ENCODE assay signal across 17 mouse cellular contexts in the genomic region with DNA sequence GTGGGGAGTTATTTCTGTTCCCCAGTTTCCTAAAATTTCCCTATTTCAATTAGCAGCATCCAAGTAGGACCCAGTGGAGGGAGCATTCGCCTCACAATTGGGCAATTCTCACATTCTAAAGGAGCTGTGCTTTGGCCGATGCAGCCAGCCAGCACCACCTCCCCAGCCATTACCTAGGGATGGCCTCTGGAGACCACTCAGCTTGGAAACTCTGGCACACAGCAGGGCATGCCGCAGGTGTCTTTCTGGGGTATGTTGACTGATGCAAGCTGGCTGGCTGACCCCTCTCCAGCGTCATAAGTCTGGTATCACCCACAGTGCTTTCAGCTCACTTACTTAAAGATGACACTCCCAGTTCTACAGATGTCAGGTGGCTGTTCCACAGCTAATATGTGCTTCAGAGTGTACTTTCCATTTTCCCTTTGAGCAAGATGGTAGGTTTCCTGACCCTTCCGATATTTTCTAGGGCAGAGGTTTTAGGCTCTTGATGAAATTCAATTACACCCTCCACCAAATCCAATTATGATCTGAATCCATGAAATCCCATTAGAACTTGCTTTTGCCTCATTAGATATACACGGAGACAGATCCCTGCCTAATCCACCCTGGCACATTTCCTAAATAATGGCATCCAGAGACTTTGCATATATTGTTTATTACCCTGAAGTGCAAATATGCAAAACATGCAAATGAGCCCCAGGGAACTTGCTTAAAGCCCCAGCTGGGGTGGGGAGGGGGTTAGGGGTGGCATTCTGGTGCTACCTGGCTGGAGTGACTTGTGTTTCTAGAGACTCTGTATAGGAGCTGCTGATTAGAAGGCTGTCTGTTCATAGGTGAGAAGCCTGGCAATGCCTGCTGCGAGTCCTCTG.
DNase-seq lines count a peak whose midpoint lies in the region; ATAC-seq lines count a peak whose summit lies in the region.
"Had no signal": no experiment of that assay in that cellular context is flagged by ENCODE, and none has a peak within 500 bp of the region (broad histone marks: within the 10 kb centered on the region; RNA-seq: fewer than 3 reads in every experiment).

No protein-coding gene starts in this region.

- H3K9ac ChIP-seq in hindbrain, embryonic 14.5 days, result no peak overlapping the region
- H3K9ac ChIP-seq in hindbrain, embryonic 11.5 days (ENCODE audit: low read depth, low read length), result no peak overlapping the region
- H3K9ac ChIP-seq in midbrain, embryonic 12.5 days (replicated peaks), result no peak overlapping the region
- no peak overlapping the region for H3K9ac ChIP-seq in neural tube, embryonic 15.5 days (replicated peaks)
- H3K9ac ChIP-seq: embryonic facial prominence, embryonic 15.5 days; intestine, embryonic 15.5 days; liver, embryonic 15.5 days; neural tube, embryonic 12.5 days; stomach, embryonic 15.5 days had no signal

- no peak overlapping the region for H3K4me3 ChIP-seq in hindbrain, embryonic 14.5 days (replicated peaks; ENCODE audit: low read length)
- H3K4me3 ChIP-seq in hindbrain, embryonic 11.5 days (ENCODE audit: low read depth, low read length), result no peak overlapping the region
- H3K4me3 ChIP-seq in midbrain, embryonic 12.5 days, result no peak overlapping the region
- no peak overlapping the region for H3K4me3 ChIP-seq in neural tube, embryonic 15.5 days (replicated peaks)
- H3K4me3 ChIP-seq: embryonic facial prominence, embryonic 15.5 days; intestine, embryonic 15.5 days; liver, embryonic 15.5 days; neural tube, embryonic 12.5 days; stomach, embryonic 15.5 days had no signal

- peak; percentile 34; the same call in 1 of the 2 replicates for ATAC-seq in hindbrain, embryonic 14.5 days (ENCODE audit: low FRiP score)
- no peak for ATAC-seq in hindbrain, embryonic 11.5 days (ENCODE audit: low FRiP score)
- peak; percentile 30; the same call in 1 of the 2 replicates for ATAC-seq in midbrain, embryonic 12.5 days (ENCODE audit: low FRiP score, low read depth)
- no peak for ATAC-seq in neural tube, embryonic 15.5 days (ENCODE audit: low FRiP score)
- ATAC-seq: intestine, embryonic 15.5 days; lung, postnatal 0 days had no signal

- 41% methylated on average over 7 of the region's 7 CpGs for WGBS in hindbrain, embryonic 14.5 days
- 45% methylated on average over 7 of the region's 7 CpGs for WGBS in hindbrain, embryonic 11.5 days
- WGBS in midbrain, embryonic 12.5 days, result 26% methylated on average over 7 of the region's 7 CpGs
- 35% methylated on average over 7 of the region's 7 CpGs for WGBS in neural tube, embryonic 15.5 days

- peak overlapping the region; percentile 50; the same call in 1 of the 2 replicates for H3K27ac ChIP-seq in hindbrain, embryonic 14.5 days
- no peak overlapping the region for H3K27ac ChIP-seq in hindbrain, embryonic 11.5 days (ENCODE audit: low read depth, low read length)
- H3K27ac ChIP-seq in midbrain, embryonic 12.5 days (replicated peaks), result 0 out of 2 replicates have a peak overlapping the region, but pooled peaks have one; percentile 1
- no peak overlapping the region for H3K27ac ChIP-seq in neural tube, embryonic 15.5 days (replicated peaks)
- H3K27ac ChIP-seq: embryonic facial prominence, embryonic 15.5 days; intestine, embryonic 15.5 days; liver, embryonic 15.5 days; neural tube, embryonic 12.5 days; stomach, embryonic 15.5 days had no signal

- H3K4me1 ChIP-seq in hindbrain, embryonic 14.5 days (replicated peaks; ENCODE audit: control insufficient read depth, insufficient read depth, low read length), result peaks cover 9% of the 10 kb centered on the region; the same call in 1 of the 2 replicates
- no peaks in the 10 kb centered on the region for H3K4me1 ChIP-seq in hindbrain, embryonic 11.5 days (replicated peaks; ENCODE audit: control insufficient read depth, insufficient read depth, low read length)
- peaks cover 14% of the 10 kb centered on the region for H3K4me1 ChIP-seq in midbrain, embryonic 12.5 days
- 0 out of 2 replicates have a peak, but pooled peaks cover 8% of the 10 kb centered on the region for H3K4me1 ChIP-seq in neural tube, embryonic 15.5 days
- H3K4me1 ChIP-seq: embryonic facial prominence, embryonic 15.5 days; intestine, embryonic 15.5 days; liver, embryonic 15.5 days; stomach, embryonic 15.5 days had no signal

- no peak overlapping the region for H3K4me2 ChIP-seq in hindbrain, embryonic 14.5 days (replicated peaks)
- no peak overlapping the region for H3K4me2 ChIP-seq in hindbrain, embryonic 11.5 days (replicated peaks; ENCODE audit: low read depth, low read length)
- H3K4me2 ChIP-seq in midbrain, embryonic 12.5 days (replicated peaks), result no peak overlapping the region
- no peak overlapping the region for H3K4me2 ChIP-seq in neural tube, embryonic 15.5 days
- H3K4me2 ChIP-seq: embryonic facial prominence, embryonic 15.5 days; intestine, embryonic 15.5 days; liver, embryonic 15.5 days; neural tube, embryonic 12.5 days; stomach, embryonic 15.5 days had no signal

- H3K27me3 ChIP-seq in hindbrain, embryonic 14.5 days (ENCODE audit: control insufficient read depth, insufficient read depth, low read length), result no peaks in the 10 kb centered on the region
- no peaks in the 10 kb centered on the region for H3K27me3 ChIP-seq in hindbrain, embryonic 11.5 days (ENCODE audit: control insufficient read depth, insufficient read depth, low read length)
- peaks cover 6% of the 10 kb centered on the region; the same call in 1 of the 2 replicates for H3K27me3 ChIP-seq in midbrain, embryonic 12.5 days
- no peaks in the 10 kb centered on the region for H3K27me3 ChIP-seq in neural tube, embryonic 15.5 days (replicated peaks)
- H3K27me3 ChIP-seq: embryonic facial prominence, embryonic 15.5 days; intestine, embryonic 15.5 days; neural tube, embryonic 12.5 days; stomach, embryonic 15.5 days had no signal

- no peaks in the 10 kb centered on the region for H3K9me3 ChIP-seq in hindbrain, embryonic 14.5 days (ENCODE audit: control insufficient read depth, low read length)
- no peaks in the 10 kb centered on the region for H3K9me3 ChIP-seq in hindbrain, embryonic 11.5 days (ENCODE audit: control insufficient read depth, low read length)
- H3K9me3 ChIP-seq in midbrain, embryonic 12.5 days, result no peaks in the 10 kb centered on the region
- no peaks in the 10 kb centered on the region for H3K9me3 ChIP-seq in neural tube, embryonic 15.5 days (replicated peaks)
- H3K9me3 ChIP-seq: embryonic facial prominence, embryonic 15.5 days; intestine, embryonic 15.5 days; liver, embryonic 15.5 days; neural tube, embryonic 12.5 days; stomach, embryonic 15.5 days had no signal

- H3K36me3 ChIP-seq in hindbrain, embryonic 14.5 days (replicated peaks; ENCODE audit: control insufficient read depth, insufficient read depth), result no peaks in the 10 kb centered on the region
- no peaks in the 10 kb centered on the region for H3K36me3 ChIP-seq in hindbrain, embryonic 11.5 days (ENCODE audit: control insufficient read depth, insufficient read depth, low read length)
- no peaks in the 10 kb centered on the region for H3K36me3 ChIP-seq in midbrain, embryonic 12.5 days
- no peaks in the 10 kb centered on the region for H3K36me3 ChIP-seq in neural tube, embryonic 15.5 days
- H3K36me3 ChIP-seq: embryonic facial prominence, embryonic 15.5 days; intestine, embryonic 15.5 days; liver, embryonic 15.5 days; neural tube, embryonic 12.5 days; stomach, embryonic 15.5 days had no signal

- DNase-seq in hindbrain, embryonic 14.5 days (ENCODE audit: low spot score), result peak; percentile 59
- no peak for DNase-seq in hindbrain, embryonic 11.5 days (ENCODE audit: low spot score)
- DNase-seq in Muller cell, postnatal 12 days (ENCODE audit: inconsistent ontology term), result peak; percentile 54
- DNase-seq in retina, embryonic 14.5 days (ENCODE audit: low spot score), result peak; percentile 70
- DNase-seq in adrenal gland, adult 18-20 months (ENCODE audit: low spot score in 2 of 2), result no peak
- DNase-seq: adrenal gland, adult 8-10 months; cerebellum, postnatal 14 days; heart, postnatal 4 days; kidney, postnatal 36 days had no signal

Comparison
In these comparisons a context has a peak if more than half of its experiments do, and no peak if none do; other contexts are left out.
1. ATAC-seq: peak in hindbrain, embryonic 14.5 days (single experiment) and midbrain, embryonic 12.5 days (single experiment); none in hindbrain, embryonic 11.5 days (single experiment) and neural tube, embryonic 15.5 days (single experiment).
2. DNase-seq: peak in hindbrain, embryonic 14.5 days (single experiment), Muller cell, postnatal 12 days (single experiment) and retina, embryonic 14.5 days (single experiment); none in hindbrain, embryonic 11.5 days (single experiment) and adrenal gland, adult 18-20 months (0 of 2).
3. H3K27ac ChIP-seq: peak in hindbrain, embryonic 14.5 days (single experiment) and midbrain, embryonic 12.5 days (single experiment); none in hindbrain, embryonic 11.5 days (single experiment) and neural tube, embryonic 15.5 days (single experiment).